Comparison of ENCODE assay signal across 8 mouse cellular contexts in genomic region chr17:34188010-34188409, GRCm38 (mm10). TPM values are rescaled to one million over a fixed set of nuclear protein-coding genes. Genes with fewer than 3 reads are reported as not detected.
DNase-seq lines count a peak whose midpoint lies in the region; ATAC-seq and TF ChIP-seq lines count a peak whose summit lies in the region.

No protein-coding gene starts in this region.

- no peak overlapping the region; a peak in 1 of 4 replicates for H3K27ac ChIP-seq in heart, embryonic 14.5 days (replicated peaks in 1 of 2; ENCODE audit: control insufficient read depth in 1 of 2, insufficient read depth in 1 of 2, low read depth in 2 of 2, low read length in 2 of 2)
- no peak overlapping the region for H3K27ac ChIP-seq in liver, embryonic 12.5 days
- peak overlapping the region; percentile 98 for H3K27ac ChIP-seq in spleen, adult 2 months (ENCODE audit: insufficient read depth, low read length)

- WGBS in heart, embryonic 14.5 days = 2% methylated on average over 20 of the region's 20 CpGs
- 2% methylated on average over 20 of the region's 20 CpGs for WGBS in liver, embryonic 12.5 days (ENCODE audit: insufficient replicate concordance)
- WGBS in spleen, adult 2 months = 0% methylated on average over 20 of the region's 20 CpGs

- peak overlapping the region; percentile 67 for H3K9ac ChIP-seq in heart, embryonic 14.5 days (ENCODE audit: low read length)
- peak overlapping the region; percentile 62 for H3K9ac ChIP-seq in liver, embryonic 12.5 days

- ATAC-seq in heart, embryonic 14.5 days (ENCODE audit: insufficient number of reproducible peaks, insufficient read depth, low FRiP score, low read depth) = no peak
- ATAC-seq in liver, embryonic 12.5 days = peak; percentile 6; the same call in 1 of the 2 replicates

- H3K4me2 ChIP-seq in heart, embryonic 14.5 days (ENCODE audit: low read length) = peak overlapping the region; percentile 92
- peak overlapping the region; percentile 88 for H3K4me2 ChIP-seq in liver, embryonic 12.5 days

- H3K9me3 ChIP-seq in heart, embryonic 14.5 days (ENCODE audit: control insufficient read depth, low read length) = no peaks in the 10 kb centered on the region
- no peaks in the 10 kb centered on the region for H3K9me3 ChIP-seq in liver, embryonic 12.5 days (replicated peaks)

- TF ChIP-seq CTCF in spleen, adult 2 months (IDR thresholded peaks at IDR 0.05; ENCODE audit: extremely low read depth, insufficient read depth, insufficient read length, insufficient replicate concordance) = no peak

- peaks cover 81% of the 10 kb centered on the region for H3K27me3 ChIP-seq in heart, embryonic 14.5 days (ENCODE audit: control insufficient read depth, insufficient read depth, low read length)
- peaks cover 96% of the 10 kb centered on the region for H3K27me3 ChIP-seq in liver, embryonic 12.5 days (replicated peaks)
- no peaks in the 10 kb centered on the region for H3K27me3 ChIP-seq in spleen, adult 2 months (ENCODE audit: control insufficient read depth, insufficient read depth, low read length)

- peaks cover 8 to 10% of the 10 kb centered on the region in 2 experiments; a peak in 3 of 4 replicates for H3K4me1 ChIP-seq in heart, embryonic 14.5 days (ENCODE audit: control insufficient read depth in 2 of 2, insufficient read depth in 2 of 2, low read length in 2 of 2)
- H3K4me1 ChIP-seq in liver, embryonic 12.5 days = peaks cover 25% of the 10 kb centered on the region
- H3K4me1 ChIP-seq in spleen, adult 2 months (ENCODE audit: control insufficient read depth, insufficient read depth, insufficient read length) = peaks cover 21% of the 10 kb centered on the region; the same call in 1 of the 2 replicates

- DNase-seq in layer of hippocampus, postnatal 10 days (ENCODE audit: low spot score in 2 of 2) = peak; percentile 27 to 29
- DNase-seq in layer of hippocampus, postnatal 25 days (ENCODE audit: extremely low spot score in 1 of 2, low spot score in 1 of 2) = no peak
- DNase-seq in adrenal gland, postnatal 36 days = peak; percentile 62 to 64
- DNase-seq in spleen, adult 2 months (ENCODE audit: low read depth in 1 of 2, low spot score in 2 of 2) = no peak
- no peak for DNase-seq in left cerebral cortex, adult 18-20 months (ENCODE audit: low spot score in 2 of 2)
- no peak for DNase-seq in retina, embryonic 14.5 days (ENCODE audit: low spot score)

- H3K4me3 ChIP-seq in heart, embryonic 14.5 days (ENCODE audit: control insufficient read depth in 1 of 2, insufficient read depth in 1 of 2, low read depth in 1 of 2, low read length in 2 of 2) = peak overlapping the region; percentile 56 to 61
- peak overlapping the region; percentile 60 for H3K4me3 ChIP-seq in liver, embryonic 12.5 days
- H3K4me3 ChIP-seq in spleen, adult 2 months (ENCODE audit: extremely low read depth, insufficient read depth, insufficient read length) = peak overlapping the region; percentile 90

- H3K36me3 ChIP-seq in heart, embryonic 14.5 days (ENCODE audit: control insufficient read depth, insufficient read depth, low read length) = no peaks in the 10 kb centered on the region
- no peaks in the 10 kb centered on the region for H3K36me3 ChIP-seq in liver, embryonic 12.5 days
- H3K36me3 ChIP-seq in spleen, adult 2 months (ENCODE audit: control insufficient read depth, insufficient read depth, low read length) = peaks cover 41% of the 10 kb centered on the region

- no peak for TF ChIP-seq POLR2A in spleen, adult 2 months (IDR thresholded peaks at IDR 0.05; ENCODE audit: low read depth, low read length)

RNA-seq across cellular contexts. Expression of gene Psmb9, which starts 0.4 kb away (rescaled TPM):
- total RNA-seq in layer of hippocampus, postnatal 10 days (2021) = 1 to 10 TPM; 1.4 to 1.9 TPM
- 1 to 10 TPM; 1.6 to 1.7 TPM for total RNA-seq in layer of hippocampus, postnatal 25 days (2021)
- 10 to 100 TPM; 11.2 to 18.8 TPM for total RNA-seq in adrenal gland, postnatal 36 days (2021)
- 1.6 and 1.7 TPM in 2 replicates for polyA plus RNA-seq in heart, embryonic 14.5 days (2014; fragmentation: Nextera tagmentation; extraction: Ambion mirVana)
- 4.5 and 5.0 TPM in 2 replicates for polyA plus RNA-seq in liver, embryonic 12.5 days (2016; fragmentation: Nextera tagmentation; extraction: Ambion mirVana)
- 159 and 225 TPM in 2 replicates for polyA plus RNA-seq in spleen, adult 2 months (2012; rRNA removed)
- 1 to 10 TPM; 2.6 to 2.8 TPM for total RNA-seq in left cerebral cortex, adult 18-20 months (2021)

RNA-seq across cellular contexts. Expression of gene Tap1, which starts 0.7 kb away (rescaled TPM):
- 1 to 10 TPM; 5.1 to 5.2 TPM for total RNA-seq in layer of hippocampus, postnatal 10 days (2021)
- 1 to 10 TPM; 3.0 to 3.4 TPM for total RNA-seq in layer of hippocampus, postnatal 25 days (2021)
- total RNA-seq in adrenal gland, postnatal 36 days (2021) = 10 to 100 TPM; 12.5 to 23.0 TPM
- 1.7 and 1.9 TPM in 2 replicates for polyA plus RNA-seq in heart, embryonic 14.5 days (2014; fragmentation: Nextera tagmentation; extraction: Ambion mirVana)
- 2.3 and 2.6 TPM in 2 replicates for polyA plus RNA-seq in liver, embryonic 12.5 days (2016; fragmentation: Nextera tagmentation; extraction: Ambion mirVana)
- 144 and 178 TPM in 2 replicates for polyA plus RNA-seq in spleen, adult 2 months (2012; rRNA removed)
- total RNA-seq in left cerebral cortex, adult 18-20 months (2021) = 1 to 10 TPM; 3.1 to 3.2 TPM

RNA-seq across cellular contexts. Expression of gene Psmb8, which starts 9.5 kb away (rescaled TPM):
- 1 to 10 TPM; 2.3 to 4.4 TPM for total RNA-seq in layer of hippocampus, postnatal 10 days (2021)
- total RNA-seq in layer of hippocampus, postnatal 25 days (2021) = 1 to 10 TPM; 2.2 to 3.3 TPM
- total RNA-seq in adrenal gland, postnatal 36 days (2021) = 10 to 100 TPM; 31.0 to 34.7 TPM
- 4.4 and 4.6 TPM in 2 replicates for polyA plus RNA-seq in heart, embryonic 14.5 days (2014; fragmentation: Nextera tagmentation; extraction: Ambion mirVana)
- 12.5 and 13.5 TPM in 2 replicates for polyA plus RNA-seq in liver, embryonic 12.5 days (2016; fragmentation: Nextera tagmentation; extraction: Ambion mirVana)
- 260 and 307 TPM in 2 replicates for polyA plus RNA-seq in spleen, adult 2 months (2012; rRNA removed)
- 1 to 10 TPM; 4.6 to 5.5 TPM for total RNA-seq in left cerebral cortex, adult 18-20 months (2021)

RNA-seq across cellular contexts. Expression of gene Tap2, which starts 15.3 kb away (rescaled TPM):
- total RNA-seq in layer of hippocampus, postnatal 10 days (2021) = 1 to 10 TPM; 4.8 to 6.3 TPM
- 1 to 10 TPM; 7.0 to 8.9 TPM for total RNA-seq in layer of hippocampus, postnatal 25 days (2021)
- 10 to 100 TPM; 47.0 to 54.3 TPM for total RNA-seq in adrenal gland, postnatal 36 days (2021)
- 2.1 and 2.8 TPM in 2 replicates for polyA plus RNA-seq in heart, embryonic 14.5 days (2014; fragmentation: Nextera tagmentation; extraction: Ambion mirVana)
- polyA plus RNA-seq in liver, embryonic 12.5 days (2016; fragmentation: Nextera tagmentation; extraction: Ambion mirVana) = 5.6 and 6.9 TPM in 2 replicates
- polyA plus RNA-seq in spleen, adult 2 months (2012; rRNA removed) = 83.0 and 111 TPM in 2 replicates
- 10 to 100 TPM; 10.7 to 11.7 TPM for total RNA-seq in left cerebral cortex, adult 18-20 months (2021)

RNA-seq across cellular contexts. Expression of gene H2-DMb1, which starts 35.1 kb away (rescaled TPM):
- under 1 TPM; 0.69 to 0.91 TPM for total RNA-seq in layer of hippocampus, postnatal 10 days (2021)
- 1 to 10 TPM; 1.8 to 3.4 TPM for total RNA-seq in layer of hippocampus, postnatal 25 days (2021)
- 1 to 10 TPM; 3.5 to 6.0 TPM for total RNA-seq in adrenal gland, postnatal 36 days (2021)
- 0.38 and 0.62 TPM in 2 replicates for polyA plus RNA-seq in heart, embryonic 14.5 days (2014; fragmentation: Nextera tagmentation; extraction: Ambion mirVana)
- polyA plus RNA-seq in liver, embryonic 12.5 days (2016; fragmentation: Nextera tagmentation; extraction: Ambion mirVana) = 0.21 and 0.45 TPM in 2 replicates
- polyA plus RNA-seq in spleen, adult 2 months (2012; rRNA removed) = 322 and 426 TPM in 2 replicates
- total RNA-seq in left cerebral cortex, adult 18-20 months (2021) = 1 to 10 TPM; 2.2 to 2.7 TPM

Comparison
In these comparisons a context has a peak if more than half of its experiments do, and no peak if none do; other contexts are left out.
1. DNase-seq: peak in layer of hippocampus, postnatal 10 days (2 of 2) and adrenal gland, postnatal 36 days (2 of 2); none in layer of hippocampus, postnatal 25 days (0 of 2), spleen, adult 2 months (0 of 2), left cerebral cortex, adult 18-20 months (0 of 2) and retina, embryonic 14.5 days (single experiment).
2. RNA of gene Psmb8, which starts 9.5 kb away (total RNA-seq): 31.0 to 34.7 TPM in adrenal gland, postnatal 36 days; 4.6 to 5.5 TPM in left cerebral cortex, adult 18-20 months, 2.3 to 4.4 TPM in layer of hippocampus, postnatal 10 days and 2.2 to 3.3 TPM in layer of hippocampus, postnatal 25 days; every median in the first group is over 4 times any median in the second.
3. Peak in every context shown above with its lines, with median percentiles within 50 percentile points of each other: H3K4me3 ChIP-seq.